Mouse (Mus musculus) gastrocnemius, postnatal 25 days (tissue): ENCODE measurements around the gene Btbd11. TPM values are rescaled to one million over a fixed set of nuclear protein-coding genes. Genes with fewer than 3 reads are reported as not detected.
A peak's percentile ranks its signal among the peaks of the same experiment; 100 is the strongest.

Source experiments
- DNase-seq: peaks from one replicate; pipeline ENCODE4 v3.0.0; 2022
- total RNA-seq, 2 experiments: library from RNA; stranded (reverse); gene quantifications; 1 replicate in 1 of 2; 2 replicates in 1 of 2; pipeline ENCODE4 v1.2.3; 2021

The Btbd11 gene
- total RNA-seq, 2 experiments from 2014 or later: 0.62 to 1.0 TPM

DNA sequence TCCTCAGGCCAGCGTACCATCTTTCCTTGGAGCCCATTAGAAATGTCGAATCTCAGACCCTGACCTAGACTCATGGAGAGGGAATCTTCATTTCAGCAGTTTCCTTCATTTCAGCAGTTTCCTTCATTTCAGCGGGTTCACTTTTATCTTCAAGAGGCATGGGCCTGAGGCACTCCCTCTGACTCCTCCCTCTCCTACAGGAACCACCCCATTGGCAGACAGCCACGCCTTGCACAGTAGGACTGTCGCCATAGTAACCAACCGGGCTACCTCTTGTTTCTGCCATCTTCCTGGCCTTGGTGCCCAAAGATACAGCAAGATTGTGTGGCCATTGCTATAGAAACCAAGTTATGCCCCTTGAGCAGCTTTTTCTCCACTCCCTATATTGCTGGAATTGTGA lies 205.4 kb downstream of the Btbd11 start:
- DNase-seq: no peak

DNA sequence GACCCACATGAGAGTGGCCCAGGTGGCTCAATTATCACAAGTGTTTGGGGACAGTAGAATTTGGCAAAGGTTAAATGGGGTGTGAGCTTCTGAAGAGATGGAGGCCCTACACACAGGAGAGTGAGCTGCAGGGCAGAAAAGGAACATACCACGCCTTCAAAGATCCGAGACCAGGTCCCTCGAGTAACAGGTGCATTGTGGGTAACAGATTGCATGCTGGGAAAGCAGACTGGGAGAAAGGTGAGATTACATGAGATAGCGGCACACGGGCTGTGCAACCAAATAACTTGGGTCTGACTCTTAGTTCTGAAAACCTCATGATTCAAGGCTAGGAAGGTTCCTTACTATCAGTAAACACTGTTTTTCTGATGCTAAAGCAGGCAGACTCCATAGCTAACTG lies 209.7 kb downstream of the Btbd11 start:
- no peak for DNase-seq

- DNase-seq: peak; percentile 31
Measured at GRCm38 (mm10) chr10:85598093-85598599, 211.5 kb downstream of the Btbd11 start.

DNA sequence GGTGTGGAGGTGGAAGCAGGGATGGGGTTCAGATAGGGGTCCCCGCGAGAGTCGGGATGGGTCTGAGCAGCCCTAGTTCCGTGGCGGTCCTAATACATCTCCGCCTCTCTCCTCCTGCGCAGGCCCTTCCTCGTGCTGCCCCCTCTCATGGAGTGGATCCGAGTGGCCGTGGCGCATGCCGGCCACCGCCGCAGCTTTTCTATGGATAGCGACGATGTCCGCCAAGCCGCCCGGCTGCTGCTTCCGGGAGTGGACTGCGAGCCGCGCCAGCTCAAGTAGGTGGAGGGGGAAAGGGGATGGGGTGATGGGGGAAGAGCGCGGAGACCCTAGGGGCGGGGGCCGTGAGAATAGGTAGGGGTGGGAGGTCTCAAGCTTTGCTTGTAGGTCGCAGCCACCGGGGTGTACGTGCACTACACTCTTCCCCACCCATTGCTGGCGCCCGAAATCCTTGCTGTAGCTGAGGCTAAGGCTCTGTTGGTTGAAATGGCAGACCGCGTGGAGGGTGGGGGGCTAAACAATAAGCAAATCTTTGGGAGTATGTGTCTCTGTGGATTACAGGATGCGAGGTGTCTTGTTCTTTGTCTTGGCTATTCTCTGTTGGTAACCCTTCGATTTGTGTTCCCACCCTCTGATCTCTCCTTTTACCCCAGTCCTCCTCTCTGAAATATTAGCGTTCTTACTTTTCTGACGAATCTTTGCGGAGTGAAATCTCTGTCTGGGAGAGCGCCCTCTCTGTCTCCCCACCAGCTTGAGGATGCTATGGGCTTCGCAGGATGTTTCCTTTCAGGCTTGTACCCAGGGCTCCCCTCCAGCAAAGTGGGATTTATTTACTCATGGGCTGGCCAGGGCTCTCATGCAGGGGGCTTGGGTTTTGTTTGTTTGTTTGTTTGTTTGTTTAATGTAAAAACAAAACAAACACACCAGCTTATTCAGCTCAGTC lies 212.3 kb downstream of the Btbd11 start:
- DNase-seq: no peak

DNA sequence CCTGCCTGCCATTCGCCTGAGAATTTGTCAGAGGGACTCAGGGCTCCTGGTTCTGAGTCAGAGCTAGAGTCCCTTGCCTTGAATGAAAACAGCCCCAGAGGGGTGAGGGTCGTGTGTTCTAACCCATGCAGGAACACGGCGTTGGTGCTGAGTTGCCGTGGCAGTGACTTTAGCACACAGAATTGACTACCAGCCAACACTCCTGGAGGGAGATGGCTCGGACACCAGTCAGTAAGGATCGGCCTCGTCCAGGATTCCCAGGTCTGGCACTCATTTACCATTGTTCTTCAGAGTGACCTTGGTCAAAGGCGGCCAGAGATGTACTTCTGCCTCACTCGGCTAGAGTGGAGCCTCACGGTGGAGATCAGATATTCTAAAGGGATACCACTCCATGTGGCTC lies 215.9 kb downstream of the Btbd11 start:
- no peak for DNase-seq

DNA sequence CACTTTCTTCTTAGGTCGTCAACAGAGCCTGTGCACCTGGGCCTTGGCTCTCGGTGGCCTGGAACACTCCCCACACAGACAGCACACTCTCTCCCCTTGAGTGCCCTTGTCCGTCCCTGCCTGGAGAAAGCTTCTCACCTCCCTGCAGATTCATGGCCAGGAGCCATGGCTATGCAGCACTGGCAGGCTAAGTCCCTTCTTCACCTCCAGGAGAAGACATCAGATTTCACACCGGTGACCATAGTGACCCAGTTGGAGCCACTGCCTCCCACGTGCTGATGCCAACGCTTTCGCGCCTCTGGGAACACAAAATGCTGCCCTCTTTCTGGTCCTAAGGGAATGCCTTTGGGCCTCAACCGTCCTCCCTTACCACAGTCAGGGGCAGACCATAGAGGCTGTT lies 217.9 kb downstream of the Btbd11 start:
- peak; percentile 41 for DNase-seq

GRCm38 (mm10) chr10:85608550-85609278 lies 222.1 kb downstream of the Btbd11 start:
- DNase-seq: no peak

DNA sequence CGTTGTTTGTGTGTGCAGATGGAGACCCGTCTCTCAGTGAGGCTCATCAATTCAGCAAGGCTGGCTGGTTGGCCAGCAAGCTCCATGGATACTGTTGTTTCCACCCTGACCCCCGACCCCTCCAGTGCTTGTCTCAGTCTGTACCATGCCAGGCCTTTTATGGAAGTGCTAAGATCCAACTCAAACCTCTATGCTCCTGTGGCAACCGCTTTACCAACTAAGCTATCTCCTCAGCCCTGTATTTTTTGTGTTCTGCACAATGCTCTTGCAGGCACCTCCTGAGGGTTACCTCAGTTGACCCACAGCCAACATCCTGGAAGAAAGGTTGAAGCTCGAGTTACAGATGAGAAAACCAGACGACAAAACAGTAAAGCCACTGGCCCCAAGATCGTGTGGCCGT lies 230.5 kb downstream of the Btbd11 start:
- DNase-seq: no peak

DNA sequence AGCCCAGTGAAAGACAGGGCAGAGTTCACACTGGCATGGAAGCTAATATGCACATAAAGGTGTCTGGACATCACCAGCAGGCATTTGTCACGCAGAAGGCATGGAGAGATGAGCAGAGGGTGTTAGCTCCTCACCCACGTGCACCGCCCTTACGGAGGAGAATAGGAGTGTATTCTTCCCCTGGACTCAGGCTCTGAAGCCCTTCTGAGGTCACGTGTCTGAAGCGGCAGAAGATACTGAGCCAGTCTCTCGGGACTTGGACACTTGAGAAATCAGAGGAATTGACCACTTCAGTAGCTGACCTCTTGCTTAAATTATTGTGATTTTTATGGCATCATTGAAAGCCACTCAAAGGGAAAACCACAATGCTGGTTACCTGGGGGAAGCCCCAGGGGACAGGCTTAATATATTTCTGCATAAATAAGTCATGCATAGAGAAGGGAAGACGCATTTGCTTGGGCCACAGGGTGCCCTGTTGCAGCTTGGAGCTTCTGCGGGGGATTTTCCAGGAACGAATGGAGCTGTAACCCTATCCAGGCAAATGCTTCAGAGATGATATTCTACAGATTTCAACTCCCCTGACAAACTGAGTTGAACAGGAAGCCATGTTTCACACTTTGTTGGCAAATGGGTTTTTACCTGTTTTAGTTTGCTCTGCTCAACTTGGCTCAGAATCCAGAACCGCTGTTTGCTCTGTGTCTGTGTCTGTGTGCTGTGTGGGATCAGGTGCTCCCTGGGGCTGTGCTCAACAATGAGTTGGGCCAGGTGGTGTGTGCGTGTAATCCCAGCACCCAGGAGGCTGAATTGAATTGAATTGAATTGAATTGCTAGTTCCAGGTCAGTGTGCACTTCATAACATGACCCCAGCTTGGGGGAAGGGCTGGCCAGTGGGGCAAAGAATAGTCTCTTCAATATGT lies 231.1 kb downstream of the Btbd11 start:
- no peak for DNase-seq

DNA sequence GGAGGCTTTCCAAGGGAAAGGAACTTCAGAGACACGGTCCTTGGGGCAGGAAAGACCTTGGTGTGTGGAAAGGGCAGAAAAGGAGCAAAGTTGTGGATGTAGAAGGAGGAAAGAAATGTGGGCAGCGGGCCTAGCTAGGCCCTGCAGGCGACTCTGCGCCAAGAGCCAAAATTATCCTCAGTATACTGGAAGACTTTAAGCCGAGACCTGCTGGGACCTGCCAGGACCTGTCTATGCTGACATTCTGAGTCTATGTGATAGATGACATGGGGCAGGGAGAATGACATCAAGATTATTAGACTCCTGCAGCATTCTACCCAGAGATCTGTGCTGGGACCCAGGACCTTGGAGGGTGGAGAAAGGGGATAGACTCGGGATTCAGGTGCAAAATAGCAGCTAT lies 234.5 kb downstream of the Btbd11 start:
- DNase-seq: no peak

GRCm38 (mm10) chr10:85624504-85625169 lies 238.0 kb downstream of the Btbd11 start:
- no peak for DNase-seq

GRCm38 (mm10) chr10:85625170-85625686 lies 238.6 kb downstream of the Btbd11 start:
- DNase-seq: no peak

DNA sequence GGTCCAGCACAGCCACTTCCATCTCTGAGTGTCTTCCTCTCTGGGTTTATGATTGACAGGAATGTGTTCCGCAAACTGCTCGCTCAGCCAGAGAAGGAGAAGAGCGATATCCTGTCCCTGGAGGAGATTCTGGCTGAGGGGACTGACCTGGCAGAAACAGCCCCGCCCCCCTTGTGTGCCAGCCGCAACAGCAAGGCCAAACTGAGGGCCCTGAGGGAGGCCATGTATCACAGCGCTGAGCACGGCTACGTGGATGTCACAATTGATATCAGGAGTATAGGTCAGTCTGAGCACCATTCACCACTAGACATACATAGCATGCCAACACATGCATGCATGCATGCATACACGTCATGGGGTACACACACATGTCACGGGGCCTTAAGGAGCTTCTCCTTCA lies 245.4 kb downstream of the Btbd11 start:
- DNase-seq: no peak

DNA sequence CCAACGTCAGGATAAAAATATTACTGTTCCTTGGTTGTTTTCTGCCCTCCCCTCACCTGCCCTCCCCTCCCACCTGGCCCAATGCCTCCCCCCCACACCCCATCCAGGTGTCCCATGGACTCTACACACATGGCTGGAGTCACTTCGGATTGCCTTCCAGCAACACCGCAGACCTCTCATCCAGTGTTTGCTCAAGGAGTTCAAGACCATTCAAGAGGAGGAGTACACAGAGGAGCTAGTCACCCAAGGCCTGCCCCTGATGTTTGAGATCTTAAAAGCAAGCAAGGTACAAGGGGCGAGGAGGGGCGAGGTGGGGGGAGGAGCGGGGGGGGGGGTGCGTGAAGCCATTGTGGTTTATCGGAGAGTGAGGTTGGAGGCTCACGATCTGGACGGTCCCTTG lies 247.0 kb downstream of the Btbd11 start:
- DNase-seq: no peak

- no peak for DNase-seq
Measured at GRCm38 (mm10) chr10:85637580-85637979, 251.0 kb downstream of the Btbd11 start.

GRCm38 (mm10) chr10:85638141-85638540 lies 251.5 kb downstream of the Btbd11 start:
- DNase-seq: no peak

GRCm38 (mm10) chr10:85639581-85639980 lies 253.0 kb downstream of the Btbd11 start:
- DNase-seq: no peak

GRCm38 (mm10) chr10:85640408-85640807 lies 253.8 kb downstream of the Btbd11 start:
- DNase-seq: no peak

DNA sequence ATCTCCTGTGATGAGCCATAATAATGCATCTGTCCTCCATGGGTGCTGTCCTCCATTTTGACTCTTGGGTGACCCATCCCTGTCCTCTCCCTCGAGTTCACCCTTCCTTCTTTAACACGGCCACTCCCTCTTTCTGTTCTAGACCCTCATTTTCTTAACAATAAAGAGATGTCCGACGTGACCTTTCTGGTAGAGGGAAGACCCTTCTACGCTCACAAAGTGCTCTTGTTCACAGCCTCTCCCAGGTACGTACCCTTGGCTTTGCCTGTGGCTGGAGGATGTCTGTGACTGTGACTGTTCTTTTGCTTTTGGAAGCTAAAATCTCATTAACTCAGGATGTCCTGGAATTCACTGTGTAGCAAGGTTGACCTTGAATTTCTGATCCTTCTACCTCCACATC lies 258.7 kb downstream of the Btbd11 start:
- DNase-seq: no peak

DNA sequence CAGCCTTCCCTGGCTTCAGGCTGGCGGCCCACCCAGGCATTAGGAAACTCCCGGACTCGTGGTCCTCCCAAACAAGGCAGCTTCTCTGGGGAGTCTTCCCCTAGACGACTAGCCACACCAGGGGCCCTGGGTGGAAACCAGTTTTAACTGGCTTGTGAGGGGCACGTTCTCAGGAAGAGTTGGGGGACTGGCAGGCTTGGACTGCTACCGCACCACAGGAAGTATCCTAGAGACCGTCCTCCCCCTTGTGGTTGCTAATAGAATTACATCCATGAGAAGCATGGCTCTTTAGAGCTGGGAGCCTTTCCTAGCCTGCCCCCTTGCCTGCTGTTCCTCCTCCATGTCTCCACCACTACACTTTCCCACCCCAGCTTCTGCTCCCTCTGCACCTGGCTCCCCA lies 265.1 kb downstream of the Btbd11 start:
- DNase-seq: no peak

DNA sequence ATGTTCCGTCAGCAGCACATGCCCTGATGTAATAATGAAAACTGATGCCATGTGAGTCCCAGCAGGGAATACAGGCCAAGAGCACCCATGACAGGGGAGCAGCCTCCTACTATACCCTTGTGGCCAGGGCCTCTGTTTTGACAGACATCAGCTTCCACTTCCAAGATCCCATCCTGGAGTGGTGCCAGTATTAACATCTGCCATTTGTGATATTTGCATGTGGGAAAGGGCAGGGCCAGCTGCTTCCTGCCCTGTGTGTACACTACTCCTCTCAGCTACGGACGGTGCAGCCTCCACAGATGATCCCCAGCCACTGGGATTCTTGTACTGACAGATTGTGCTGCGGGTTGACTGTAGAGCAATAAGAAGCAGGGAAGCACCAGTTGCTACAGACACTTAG lies 269.3 kb downstream of the Btbd11 start:
- no peak for DNase-seq
